Mouse (Mus musculus) heart, postnatal 0 days (tissue): ENCODE results near the gene Rpap3.

Experiments used
- CTCF ChIP-seq: IDR thresholded peaks from 2 replicates; pipeline ENCODE4 v1.5.1; 2016; ENCODE audit warnings: antibody characterized with exemption, control low read depth, low read depth
- EP300 ChIP-seq: IDR thresholded peaks from 2 replicates; pipeline ENCODE4 v1.6.1; 2016; ENCODE audit warnings: antibody characterized with exemption, low read depth

- TF ChIP-seq EP300 = no peak
- TF ChIP-seq CTCF = no peak
Measured at GRCm38 (mm10) chr15:97684118-97684517, 21.5 kb downstream of the Rpap3 start.
